Comparison of ENCODE assay signal across 8 mouse cellular contexts in genomic region chr9:50554241-50555093, GRCm38 (mm10). TPM values are rescaled to one million over a fixed set of nuclear protein-coding genes. Genes with fewer than 3 reads are reported as not detected.
DNase-seq lines count a peak whose midpoint lies in the region; ATAC-seq lines count a peak whose summit lies in the region.

Gene Il18, plus strand, starts transcription at chr9:50554827.

- peak; percentile 83 for DNase-seq in NIH3T3 (ENCODE audit: low read depth)
- peak; percentile 63 for DNase-seq in brain, embryonic 18.5 days (ENCODE audit: low read depth, low spot score)
- DNase-seq in left cerebral cortex, adult 11 months (ENCODE audit: low spot score): peak; percentile 72
- DNase-seq in lung, postnatal 4 days: peak; percentile 30 to 38
- DNase-seq in right cerebral cortex, adult 2 months (ENCODE audit: low spot score in 2 of 2): peak; percentile 66 to 77
- no peak for DNase-seq in urinary bladder, postnatal 10 days (ENCODE audit: low spot score)

- peak; percentile 99 for ATAC-seq in forebrain, embryonic 16.5 days
- peak; percentile 87 for ATAC-seq in hindbrain, embryonic 15.5 days (ENCODE audit: low FRiP score, low read depth)

- H3K4me2 ChIP-seq in forebrain, embryonic 16.5 days (ENCODE audit: low read length): peak within 1 kb of the TSS; percentile 53
- H3K4me2 ChIP-seq in hindbrain, embryonic 15.5 days: peak within 1 kb of the TSS; percentile 52

- no peaks in the 10 kb centered on the region for H3K9me3 ChIP-seq in forebrain, embryonic 16.5 days (ENCODE audit: control insufficient read depth, low read length)
- no peaks in the 10 kb centered on the region for H3K9me3 ChIP-seq in hindbrain, embryonic 15.5 days

- no peaks in the 10 kb centered on the region for H3K27me3 ChIP-seq in forebrain, embryonic 16.5 days (replicated peaks; ENCODE audit: control insufficient read depth, insufficient read depth, low read length)
- H3K27me3 ChIP-seq in hindbrain, embryonic 15.5 days: no peaks in the 10 kb centered on the region

- peak within 1 kb of the TSS; percentile 37 for H3K4me3 ChIP-seq in forebrain, embryonic 16.5 days (replicated peaks; ENCODE audit: low read length)
- H3K4me3 ChIP-seq in hindbrain, embryonic 15.5 days: peak within 1 kb of the TSS; percentile 31

- peaks cover 13% of the 10 kb centered on the region for H3K4me1 ChIP-seq in forebrain, embryonic 16.5 days (replicated peaks; ENCODE audit: control insufficient read depth, insufficient read depth, low read length)
- H3K4me1 ChIP-seq in hindbrain, embryonic 15.5 days (replicated peaks): peaks cover 10% of the 10 kb centered on the region

- 14% methylated on average over 12 of the region's 12 CpGs for WGBS in forebrain, embryonic 16.5 days
- WGBS in hindbrain, embryonic 15.5 days: 23% methylated on average over 12 of the region's 12 CpGs

- H3K9ac ChIP-seq in forebrain, embryonic 16.5 days (replicated peaks; ENCODE audit: low read depth, low read length): peak within 1 kb of the TSS; percentile 59
- peak within 1 kb of the TSS; percentile 36 for H3K9ac ChIP-seq in hindbrain, embryonic 15.5 days

- peak within 1 kb of the TSS; percentile 79 for H3K27ac ChIP-seq in forebrain, embryonic 16.5 days (ENCODE audit: low read length)
- peak within 1 kb of the TSS; percentile 85 for H3K27ac ChIP-seq in hindbrain, embryonic 15.5 days (replicated peaks)

- H3K36me3 ChIP-seq in forebrain, embryonic 16.5 days (ENCODE audit: control insufficient read depth, insufficient read depth): no peaks in the 10 kb centered on the region
- H3K36me3 ChIP-seq in hindbrain, embryonic 15.5 days: no peaks in the 10 kb centered on the region

RNA-seq across cellular contexts. Expression of gene Il18, which starts in this region (rescaled TPM):
- polyA plus RNA-seq in forebrain, embryonic 16.5 days (2015; fragmentation: Nextera tagmentation; extraction: Ambion mirVana): 15.8 and 16.5 TPM in 2 replicates
- polyA plus RNA-seq in hindbrain, embryonic 15.5 days (2015; fragmentation: Nextera tagmentation; extraction: Ambion mirVana): 17.2 and 26.3 TPM in 2 replicates
